Mouse (Mus musculus): ENCODE measurements around the gene Rpp40.

The Rpp40 gene

DNA sequence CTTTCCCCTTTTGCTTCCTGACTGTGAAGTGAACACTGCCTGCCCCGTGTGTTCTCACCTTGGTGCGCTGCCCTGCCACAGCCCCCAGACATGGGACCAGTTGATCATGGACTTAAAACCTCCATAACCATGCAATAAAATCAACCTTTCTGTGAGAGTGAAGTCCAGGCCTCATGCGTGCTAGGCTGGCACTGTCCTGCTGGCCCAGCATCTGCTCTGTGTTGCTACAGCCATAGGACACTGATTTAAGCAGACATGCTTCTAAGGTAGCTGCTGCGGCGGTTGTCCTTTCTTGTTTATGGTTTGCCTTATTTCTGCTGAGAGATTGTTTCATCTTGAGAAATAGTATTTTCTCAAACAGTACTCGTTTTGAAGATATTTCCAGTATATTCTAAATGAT, 54.6 kb downstream of the Rpp40 start:
- no peak for DNase-seq

DNA sequence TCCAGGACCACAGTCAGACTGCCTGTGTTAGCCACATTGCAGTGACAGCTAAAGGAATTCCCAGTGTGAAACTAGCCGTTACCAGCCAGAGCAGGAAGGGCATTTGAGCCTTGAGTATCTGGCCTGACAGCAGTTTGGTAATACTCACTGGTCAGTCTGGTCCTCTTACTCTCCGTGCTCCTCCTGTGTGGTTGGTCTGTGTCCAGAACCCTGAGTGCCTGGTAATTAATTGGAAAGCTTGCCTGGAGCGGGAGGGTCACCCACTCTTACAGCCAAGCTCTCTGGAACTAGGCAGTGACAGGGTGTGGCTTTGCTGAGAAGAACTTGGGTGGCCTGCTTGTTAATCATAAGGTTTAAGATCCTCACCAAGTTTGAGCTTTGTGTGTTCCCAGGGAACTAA, 57.5 kb downstream of the Rpp40 start:
- DNase-seq = peak; percentile 29 to 65

- no peak for DNase-seq
These were observed 60.9 kb downstream of the Rpp40 start for GRCm38 (mm10) chr13:35845306-35845705.

Measured in kidney, postnatal 25 days (tissue).